ENCODE assay signal across 21 mouse cellular contexts in genomic region chr15:83360140-83360539, GRCm38 (mm10).
"Had no signal": no experiment of that assay in that cellular context is flagged by ENCODE, and none has a peak within 500 bp of the region (broad histone marks: within the 10 kb centered on the region; RNA-seq: fewer than 3 reads in every experiment).

No protein-coding gene starts in this region.

- H3K27ac ChIP-seq: heart, embryonic 10.5 days; hindbrain, embryonic 10.5 days; hindbrain, embryonic 12.5 days; hindbrain, embryonic 14.5 days; intestine, embryonic 15.5 days; layer of hippocampus, adult 2 months; limb, embryonic 10.5 days; limb, embryonic 12.5 days; liver, embryonic 13.5 days had no signal

- DNase-seq: gastrocnemius, postnatal 14 days; gastrocnemius, postnatal 36 days; heart, adult 18-20 months; heart, postnatal 10 days; heart, postnatal 4 days; kidney, adult 18-20 months; kidney, adult 8-10 months; kidney, postnatal 10 days; kidney, postnatal 25 days; kidney, postnatal 4 days; liver; liver, embryonic 13.5 days had no signal

- H3K4me3 ChIP-seq: heart, embryonic 10.5 days; heart, embryonic 12.5 days; hindbrain, embryonic 10.5 days; hindbrain, embryonic 12.5 days; intestine, embryonic 15.5 days; layer of hippocampus, adult 2 months; limb, embryonic 10.5 days; limb, embryonic 12.5 days; liver, embryonic 13.5 days had no signal
